Mouse (Mus musculus): ENCODE measurements at regions not wholly inside any gene's neighbourhood (a gene's known extent, or its start where the extent isn't known, plus 50 kb on each side); places are given as distances from the start of the nearest gene placed in this dataset.

- no peak for TF ChIP-seq CTCF (IDR thresholded peaks at IDR 0.05; ENCODE audit: low read depth)
- TF ChIP-seq EP300 (IDR thresholded peaks at IDR 0.05; ENCODE audit: low read depth), result 0 out of 2 replicates have a peak, but pooled peaks have one; percentile 7
Measured at GRCm38 (mm10) chr5:41187193-41187592, 520.8 kb downstream of the Rab28 start.
